In genomic region chr13:52679906-52680305, GRCm38 (mm10) we compare ENCODE assay signal across 11 mouse cellular contexts.
A peak's percentile ranks its signal among the peaks of the same experiment; 100 is the strongest.
DNase-seq lines count a peak whose midpoint lies in the region; ATAC-seq and TF ChIP-seq lines count a peak whose summit lies in the region.
"Had no signal": no experiment of that assay in that cellular context is flagged by ENCODE, and none has a peak within 500 bp of the region (broad histone marks: within the 10 kb centered on the region; RNA-seq: fewer than 3 reads in every experiment).

No protein-coding gene starts in this region.

- peak overlapping the region; percentile 47 for H3K27ac ChIP-seq in layer of hippocampus, adult 2 months
- H3K27ac ChIP-seq in midbrain, embryonic 15.5 days = no peak overlapping the region
- no peak overlapping the region for H3K27ac ChIP-seq in heart, embryonic 11.5 days (ENCODE audit: low read depth, low read length)
- H3K27ac ChIP-seq: embryonic facial prominence, embryonic 12.5 days; lung, embryonic 15.5 days had no signal

- H3K9ac ChIP-seq in midbrain, embryonic 15.5 days = no peak overlapping the region
- no peak overlapping the region for H3K9ac ChIP-seq in heart, embryonic 11.5 days (ENCODE audit: low read depth, low read length)
- H3K9ac ChIP-seq: embryonic facial prominence, embryonic 12.5 days; lung, embryonic 15.5 days had no signal

- peaks cover 8% of the 10 kb centered on the region; the same call in 1 of the 2 replicates for H3K4me1 ChIP-seq in midbrain, embryonic 15.5 days
- no peaks in the 10 kb centered on the region for H3K4me1 ChIP-seq in heart, embryonic 11.5 days (ENCODE audit: control insufficient read depth, insufficient read depth, low read length)
- H3K4me1 ChIP-seq: embryonic facial prominence, embryonic 12.5 days; lung, embryonic 15.5 days had no signal

- intact Hi-C loops in heart, postnatal 25 days (cut with DNase I) = no loop called here

- DNase-seq in R1 (ENCODE audit: low read depth, low spot score) = peak; percentile 10
- peak; percentile 77 to 84 for DNase-seq in cerebellum, postnatal 10 days
- DNase-seq in layer of hippocampus, adult 2 months (ENCODE audit: low spot score in 2 of 2) = peak; percentile 65 to 82
- no peak for DNase-seq in spleen, postnatal 10 days (ENCODE audit: low spot score in 2 of 2)
- DNase-seq in heart, postnatal 25 days (ENCODE audit: low spot score) = no peak

- H3K4me2 ChIP-seq in midbrain, embryonic 15.5 days = no peak overlapping the region
- no peak overlapping the region for H3K4me2 ChIP-seq in heart, embryonic 11.5 days
- H3K4me2 ChIP-seq: embryonic facial prominence, embryonic 12.5 days; lung, embryonic 15.5 days had no signal

- no peak for TF ChIP-seq CTCF in layer of hippocampus, adult 2 months (conservative IDR thresholded peaks at IDR 0.05)

- no peaks in the 10 kb centered on the region for H3K27me3 ChIP-seq in midbrain, embryonic 15.5 days (replicated peaks)
- H3K27me3 ChIP-seq in heart, embryonic 11.5 days (ENCODE audit: control insufficient read depth, insufficient read depth, low read length) = no peaks in the 10 kb centered on the region
- H3K27me3 ChIP-seq: embryonic facial prominence, embryonic 12.5 days; lung, embryonic 15.5 days; Patski had no signal

- H3K36me3 ChIP-seq in midbrain, embryonic 15.5 days (replicated peaks) = no peaks in the 10 kb centered on the region
- H3K36me3 ChIP-seq in heart, embryonic 11.5 days (ENCODE audit: control insufficient read depth, insufficient read depth, low read length) = no peaks in the 10 kb centered on the region
- H3K36me3 ChIP-seq: embryonic facial prominence, embryonic 12.5 days; lung, embryonic 15.5 days had no signal

- 24% methylated on average over 5 of the region's 5 CpGs for WGBS in midbrain, embryonic 15.5 days
- WGBS in heart, embryonic 11.5 days (ENCODE audit: insufficient replicate concordance) = 72% methylated on average over 5 of the region's 5 CpGs

- no peak overlapping the region for H3K4me3 ChIP-seq in layer of hippocampus, adult 2 months
- no peak overlapping the region for H3K4me3 ChIP-seq in midbrain, embryonic 15.5 days
- H3K4me3 ChIP-seq in heart, embryonic 11.5 days (ENCODE audit: low read depth, low read length) = no peak overlapping the region
- H3K4me3 ChIP-seq: embryonic facial prominence, embryonic 12.5 days; lung, embryonic 15.5 days had no signal

- no peaks in the 10 kb centered on the region for H3K9me3 ChIP-seq in midbrain, embryonic 15.5 days
- H3K9me3 ChIP-seq in heart, embryonic 11.5 days (replicated peaks; ENCODE audit: control insufficient read depth, low read length) = no peaks in the 10 kb centered on the region
- H3K9me3 ChIP-seq: lung, embryonic 15.5 days had no signal

- peak; percentile 80 for ATAC-seq in midbrain, embryonic 15.5 days (replicated peaks)
- no peak for ATAC-seq in megakaryocyte progenitor cell, adult 5-6 weeks (replicated peaks; ENCODE audit: poor library complexity)
- ATAC-seq in heart, embryonic 11.5 days (replicated peaks; ENCODE audit: insufficient number of reproducible peaks, low FRiP score, low TSS enrichment) = no peak
- ATAC-seq: Patski had no signal

Comparison
In these comparisons a context has a peak if more than half of its experiments do, and no peak if none do; other contexts are left out.
1. DNase-seq: peak in R1 (single experiment), cerebellum, postnatal 10 days (2 of 2) and layer of hippocampus, adult 2 months (2 of 2); none in spleen, postnatal 10 days (0 of 2) and heart, postnatal 25 days (single experiment).